In the genomic region with DNA sequence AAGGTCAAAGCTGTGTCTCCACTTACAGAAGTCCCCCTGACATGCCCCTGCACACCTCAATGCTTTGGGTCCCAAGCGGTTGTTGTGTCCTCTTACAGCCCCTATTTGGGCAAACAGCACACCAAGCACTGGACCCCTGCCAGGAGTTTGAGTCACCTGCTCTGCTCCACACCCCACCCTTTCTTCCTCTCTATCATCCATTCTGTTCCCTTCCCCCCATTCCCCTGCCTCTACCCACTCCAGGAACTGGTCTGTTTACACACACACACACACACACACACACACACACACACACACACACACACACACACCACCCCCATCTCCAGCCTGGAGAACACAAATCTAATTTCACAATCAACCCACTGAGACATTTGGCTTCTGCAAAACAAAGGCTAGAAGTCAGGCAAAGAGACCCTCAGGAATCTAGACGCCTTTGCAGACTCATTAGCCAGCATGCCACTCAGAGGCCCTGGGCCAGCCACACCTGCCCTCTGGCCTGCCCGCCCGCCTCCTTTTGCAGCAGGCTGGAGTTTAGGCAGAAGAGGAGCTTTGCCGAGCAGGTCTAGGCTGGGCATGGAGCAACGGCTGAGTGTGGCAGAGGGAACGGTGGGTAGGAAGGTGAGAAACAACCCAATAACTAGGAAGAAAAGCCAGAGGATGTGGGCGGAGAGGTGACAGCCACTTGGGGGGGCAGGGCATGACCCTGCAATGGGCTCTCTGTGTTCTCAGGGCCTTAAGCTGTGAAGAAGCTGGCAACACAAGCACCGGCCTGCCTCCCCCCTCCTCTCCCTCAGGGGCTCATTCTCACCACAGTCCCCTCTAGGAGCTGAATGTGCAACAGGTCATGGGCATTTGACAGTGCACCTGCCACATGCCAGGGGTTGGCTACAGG, we compare ENCODE assay signal across 9 mouse cellular contexts. TPM values are rescaled to one million over a fixed set of nuclear protein-coding genes. Genes with fewer than 3 reads are reported as not detected.
DNase-seq lines count a peak whose midpoint lies in the region; ATAC-seq and TF ChIP-seq lines count a peak whose summit lies in the region.
"Had no signal": no experiment of that assay in that cellular context is flagged by ENCODE, and none has a peak within 500 bp of the region (broad histone marks: within the 10 kb centered on the region; RNA-seq: fewer than 3 reads in every experiment).

No protein-coding gene starts in this region.

- DNase-seq in adrenal gland, adult 2 months: peak; percentile 60
- no peak for DNase-seq in adrenal gland, adult 8-10 months
- no peak for DNase-seq in layer of hippocampus, adult 2 months (ENCODE audit: low spot score in 2 of 2)
- DNase-seq in layer of hippocampus, adult 11-12 months (ENCODE audit: low spot score): no peak
- peak; percentile 56 to 74 for DNase-seq in natural killer cell, adult 2 months (ENCODE audit: low spot score in 2 of 2)
- DNase-seq in spleen, adult 12 weeks (ENCODE audit: low spot score): no peak
- DNase-seq: gastrocnemius, postnatal 10 days had no signal

- peak overlapping the region; percentile 48; the same call in 1 of the 2 replicates for H3K27ac ChIP-seq in layer of hippocampus, adult 2 months
- no peak overlapping the region; the same call in 1 of the 2 replicates for H3K27ac ChIP-seq in embryonic facial prominence, embryonic 13.5 days

- no peak overlapping the region for H3K4me2 ChIP-seq in embryonic facial prominence, embryonic 13.5 days

- peaks cover 9% of the 10 kb centered on the region for H3K9me3 ChIP-seq in embryonic facial prominence, embryonic 13.5 days

- peaks cover 71% of the 10 kb centered on the region for H3K36me3 ChIP-seq in embryonic facial prominence, embryonic 13.5 days

- 71% methylated on average over 9 of the region's 9 CpGs for WGBS in embryonic facial prominence, embryonic 13.5 days

- no peak for ATAC-seq in embryonic facial prominence, embryonic 13.5 days (ENCODE audit: insufficient number of reproducible peaks, insufficient read depth, low FRiP score, low TSS enrichment, low read depth)
- ATAC-seq in monocyte, adult 5-6 weeks (replicated peaks; ENCODE audit: insufficient number of reproducible peaks, low FRiP score, low TSS enrichment, poor library complexity, severe bottlenecking): no peak

- 0 out of 2 replicates have a peak overlapping the region, but pooled peaks have one; percentile 16 for H3K9ac ChIP-seq in embryonic facial prominence, embryonic 13.5 days

- H3K4me1 ChIP-seq in embryonic facial prominence, embryonic 13.5 days: peaks cover 25% of the 10 kb centered on the region

- TF ChIP-seq CTCF in layer of hippocampus, adult 2 months (conservative IDR thresholded peaks at IDR 0.05): no peak

- no peaks in the 10 kb centered on the region for H3K27me3 ChIP-seq in embryonic facial prominence, embryonic 13.5 days

- H3K4me3 ChIP-seq in layer of hippocampus, adult 2 months: no peak overlapping the region
- no peak overlapping the region for H3K4me3 ChIP-seq in embryonic facial prominence, embryonic 13.5 days

RNA-seq across cellular contexts. Expression of a gene that starts 4.9 kb away (rescaled TPM):
- 10 to 100 TPM; 21.9 to 42.5 TPM for total RNA-seq in adrenal gland, adult 2 months (2021)
- 34.5 and 35.1 TPM in 2 replicates for polyA plus RNA-seq in adrenal gland, adult 2 months (2012; rRNA removed)
- total RNA-seq in adrenal gland, adult 8-10 months (2022): 10 to 100 TPM; 28.9 to 58.1 (median 44.4) TPM
- total RNA-seq in layer of hippocampus, adult 2 months (2021): 10 to 100 TPM; 17.3 to 19.7 TPM
- 15.4 and 16.2 TPM in 2 replicates for polyA plus RNA-seq in embryonic facial prominence, embryonic 13.5 days (2015; fragmentation: Nextera tagmentation; extraction: Ambion mirVana)
- total RNA-seq in monocyte, adult 5-6 weeks (2017): 13.0 to 27.3 TPM (median 15.4 TPM) in 3 replicates

RNA-seq across cellular contexts. Expression of a gene that starts 11.9 kb away (rescaled TPM):
- total RNA-seq in adrenal gland, adult 2 months (2021): 100 to 1,000 TPM; 124 to 147 TPM
- 98.8 and 102 TPM in 2 replicates for polyA plus RNA-seq in adrenal gland, adult 2 months (2012; rRNA removed)
- 100 to 1,000 TPM; 125 to 174 (median 152) TPM for total RNA-seq in adrenal gland, adult 8-10 months (2022)
- total RNA-seq in layer of hippocampus, adult 2 months (2021): 10 to 100 TPM; 69.3 to 72.5 TPM
- 129 and 130 TPM in 2 replicates for polyA plus RNA-seq in embryonic facial prominence, embryonic 13.5 days (2015; fragmentation: Nextera tagmentation; extraction: Ambion mirVana)
- 35.4 to 39.0 TPM (median 37.6 TPM) in 3 replicates for total RNA-seq in monocyte, adult 5-6 weeks (2017)

RNA-seq across cellular contexts. Expression of a gene that starts 36.3 kb away (rescaled TPM):
- 1 to 10 TPM in 1 of 2 experiments, under 1 TPM in 1; 0.29 to 1.5 TPM for total RNA-seq in adrenal gland, adult 2 months (2021)
- 0.10 and 0.16 TPM in 2 replicates for polyA plus RNA-seq in adrenal gland, adult 2 months (2012; rRNA removed)
- 1 to 10 TPM in 3 of 4 experiments, under 1 TPM in 1; 0.66 to 2.4 (median 2.2) TPM for total RNA-seq in adrenal gland, adult 8-10 months (2022)
- under 1 TPM; 0.56 to 0.67 TPM for total RNA-seq in layer of hippocampus, adult 2 months (2021)
- 10.6 and 11.7 TPM in 2 replicates for polyA plus RNA-seq in embryonic facial prominence, embryonic 13.5 days (2015; fragmentation: Nextera tagmentation; extraction: Ambion mirVana)
- total RNA-seq in monocyte, adult 5-6 weeks (2017): not detected in 3 replicates

RNA-seq across cellular contexts. Expression of a gene that starts 50.6 kb away (rescaled TPM):
- 10 to 100 TPM; 30.3 to 78.9 TPM for total RNA-seq in adrenal gland, adult 2 months (2021)
- polyA plus RNA-seq in adrenal gland, adult 2 months (2012; rRNA removed): 196 and 204 TPM in 2 replicates
- total RNA-seq in adrenal gland, adult 8-10 months (2022): 10 to 100 TPM; 54.1 to 81.1 (median 71.3) TPM
- total RNA-seq in layer of hippocampus, adult 2 months (2021): 10 to 100 TPM; 60.2 to 64.7 TPM
- polyA plus RNA-seq in embryonic facial prominence, embryonic 13.5 days (2015; fragmentation: Nextera tagmentation; extraction: Ambion mirVana): 3.8 and 4.0 TPM in 2 replicates
- 2.3 to 9.8 TPM (median 5.0 TPM) in 3 replicates for total RNA-seq in monocyte, adult 5-6 weeks (2017)

Comparison
In these comparisons a context has a peak if more than half of its experiments do, and no peak if none do; other contexts are left out.
1. DNase-seq: peak in adrenal gland, adult 2 months (single experiment) and natural killer cell, adult 2 months (2 of 2); none in adrenal gland, adult 8-10 months (single experiment), layer of hippocampus, adult 2 months (0 of 2), layer of hippocampus, adult 11-12 months (single experiment) and spleen, adult 12 weeks (single experiment).